Mouse (Mus musculus): ENCODE data around the gene Tprn.

DNA sequence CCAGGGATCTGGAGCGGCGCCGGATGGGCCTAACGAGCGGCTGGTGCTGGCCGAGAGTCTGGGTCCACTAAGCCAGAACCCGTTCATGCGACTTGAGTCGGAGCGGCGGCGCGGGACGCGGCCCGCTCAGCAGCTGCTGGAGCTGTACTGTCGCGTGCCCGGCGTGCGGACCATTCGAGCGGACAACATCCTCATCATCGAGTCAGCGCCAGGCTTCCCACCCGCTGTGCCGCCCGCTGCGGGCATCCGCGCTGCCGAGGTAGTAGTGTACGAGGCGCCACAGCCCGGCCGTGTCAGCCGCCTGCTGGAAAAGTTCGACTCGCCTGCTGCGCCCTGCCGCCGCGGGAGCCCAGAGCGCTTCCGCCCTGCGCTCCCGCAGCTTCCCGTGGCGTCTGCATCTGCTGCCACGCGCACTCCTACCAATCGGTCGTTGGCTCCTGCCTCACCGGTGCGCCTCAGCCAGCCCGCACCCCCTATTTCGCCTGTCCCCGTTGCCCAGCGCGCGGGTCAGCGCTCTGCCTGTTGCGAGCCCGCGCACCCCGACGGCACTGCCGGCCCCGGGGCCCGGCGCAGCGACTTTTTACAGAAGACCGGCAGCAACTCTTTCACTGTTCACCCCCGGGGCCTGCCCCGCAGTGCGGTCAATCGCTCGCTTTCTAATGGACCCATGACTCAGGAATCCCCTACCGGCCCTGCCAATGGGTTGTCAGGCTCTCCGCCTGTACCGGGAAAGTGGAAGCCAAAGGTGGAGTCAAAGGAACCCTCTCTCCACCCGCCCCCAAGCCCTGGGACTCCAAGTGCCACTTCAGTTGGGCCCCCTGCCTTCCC, 591 bp downstream of the Tprn start:
- TF ChIP-seq CTCF (IDR thresholded peaks at IDR 0.05; ENCODE audit: low read depth, low read length) (no peak), POLR2A (IDR thresholded peaks at IDR 0.05; ENCODE audit: borderline replicate concordance, low read depth, low read length) (no peak)
